ENCODE assay signal across 9 mouse cellular contexts in genomic region chr11:40850652-40851092, GRCm38 (mm10).
DNase-seq lines count a peak whose midpoint lies in the region; ATAC-seq and TF ChIP-seq lines count a peak whose summit lies in the region.
"Had no signal": no experiment of that assay in that cellular context is flagged by ENCODE, and none has a peak within 500 bp of the region (broad histone marks: within the 10 kb centered on the region; RNA-seq: fewer than 3 reads in every experiment).

No protein-coding gene starts in this region.

- no peaks in the 10 kb centered on the region for H3K36me3 ChIP-seq in forebrain, embryonic 15.5 days
- H3K36me3 ChIP-seq in forebrain, embryonic 10.5 days (replicated peaks) = no peaks in the 10 kb centered on the region
- no peaks in the 10 kb centered on the region for H3K36me3 ChIP-seq in heart, postnatal 0 days (replicated peaks; ENCODE audit: control insufficient read depth, insufficient read depth, low read length)

- no peak overlapping the region for H3K27ac ChIP-seq in forebrain, embryonic 15.5 days (replicated peaks)
- H3K27ac ChIP-seq in forebrain, embryonic 10.5 days = no peak overlapping the region
- H3K27ac ChIP-seq in heart, postnatal 0 days (ENCODE audit: low read depth) = peak overlapping the region; percentile 78

- no peaks in the 10 kb centered on the region for H3K4me1 ChIP-seq in forebrain, embryonic 15.5 days
- no peaks in the 10 kb centered on the region for H3K4me1 ChIP-seq in forebrain, embryonic 10.5 days
- H3K4me1 ChIP-seq in heart, postnatal 0 days (ENCODE audit: control insufficient read depth, insufficient read depth) = 0 out of 2 replicates have a peak, but pooled peaks cover 7% of the 10 kb centered on the region

- no peak for TF ChIP-seq CTCF in heart, postnatal 0 days (IDR thresholded peaks at IDR 0.05; ENCODE audit: low read depth)

- no peak overlapping the region for H3K9ac ChIP-seq in forebrain, embryonic 15.5 days (replicated peaks)
- no peak overlapping the region for H3K9ac ChIP-seq in heart, postnatal 0 days (replicated peaks; ENCODE audit: low read depth, low read length)

- WGBS in forebrain, embryonic 15.5 days = 47% methylated on average over 4 of the region's 4 CpGs
- 85% methylated on average over 4 of the region's 4 CpGs for WGBS in forebrain, embryonic 10.5 days
- WGBS in heart, postnatal 0 days = 17% methylated on average over 4 of the region's 4 CpGs

- no peak; the same call in 1 of the 2 replicates for TF ChIP-seq EP300 in heart, postnatal 0 days (IDR thresholded peaks at IDR 0.05; ENCODE audit: low read depth)

- no peaks in the 10 kb centered on the region for H3K27me3 ChIP-seq in forebrain, embryonic 15.5 days
- H3K27me3 ChIP-seq in forebrain, embryonic 10.5 days (ENCODE audit: poor library complexity, severe bottlenecking) = no peaks in the 10 kb centered on the region
- H3K27me3 ChIP-seq in heart, postnatal 0 days (ENCODE audit: control insufficient read depth, insufficient read depth, low read length) = no peaks in the 10 kb centered on the region

- peak; percentile 63; the same call in 1 of the 2 replicates for ATAC-seq in forebrain, embryonic 15.5 days (replicated peaks)
- ATAC-seq in heart, postnatal 0 days (ENCODE audit: insufficient read depth, low read depth) = peak; percentile 93

- H3K4me3 ChIP-seq in forebrain, embryonic 15.5 days = no peak overlapping the region
- H3K4me3 ChIP-seq in forebrain, embryonic 10.5 days = no peak overlapping the region
- H3K4me3 ChIP-seq in heart, postnatal 0 days (ENCODE audit: low read depth, low read length) = no peak overlapping the region

- H3K4me2 ChIP-seq in forebrain, embryonic 15.5 days (replicated peaks) = no peak overlapping the region
- H3K4me2 ChIP-seq in heart, postnatal 0 days (ENCODE audit: low read depth, low read length) = peak overlapping the region; percentile 6; the same call in 1 of the 2 replicates

- H3K9me3 ChIP-seq in forebrain, embryonic 15.5 days = no peaks in the 10 kb centered on the region
- H3K9me3 ChIP-seq in forebrain, embryonic 10.5 days = no peaks in the 10 kb centered on the region
- no peaks in the 10 kb centered on the region for H3K9me3 ChIP-seq in heart, postnatal 0 days (replicated peaks; ENCODE audit: control insufficient read depth, low read length)

- no peak for DNase-seq in forebrain, embryonic 10.5 days (ENCODE audit: extremely low spot score, low spot score)
- peak; percentile 23 for DNase-seq in embryo, embryonic 10.5 days (ENCODE audit: low spot score)
- peak; percentile 87 for DNase-seq in heart, postnatal 0 days (ENCODE audit: low spot score)
- DNase-seq in lung, postnatal 10 days = peak; percentile 62
- DNase-seq in frontal cortex, postnatal 25 days (ENCODE audit: low spot score in 2 of 2) = no peak
- no peak for DNase-seq in layer of hippocampus, postnatal 14 days (ENCODE audit: low spot score in 2 of 2)
- no peak for DNase-seq in spleen, postnatal 36 days (ENCODE audit: low spot score in 2 of 2)
- DNase-seq: cerebellum, adult 2 months had no signal

Comparison
In these comparisons a context has a peak if more than half of its experiments do, and no peak if none do; other contexts are left out.
1. DNase-seq: peak in embryo, embryonic 10.5 days (single experiment), heart, postnatal 0 days (single experiment) and lung, postnatal 10 days (single experiment); none in forebrain, embryonic 10.5 days (single experiment), frontal cortex, postnatal 25 days (0 of 2), layer of hippocampus, postnatal 14 days (0 of 2) and spleen, postnatal 36 days (0 of 2).